Mouse (Mus musculus): ENCODE results near the gene BC005561.

BC005561 gene

GRCm38 (mm10) chr5:104508195-104508891 lies at the start of gene BC005561:
Gene BC005561, plus strand, starts transcription at chr5:104508352.
- in situ Hi-C loops (cut with MboI; ENCODE audit: low pct_unique_long_range_greater_than_20kb in 1 of 2, low sequenced_read_pairs in 2 of 2, unreplicated experiment in 1 of 2), result no loop called here

DNA sequence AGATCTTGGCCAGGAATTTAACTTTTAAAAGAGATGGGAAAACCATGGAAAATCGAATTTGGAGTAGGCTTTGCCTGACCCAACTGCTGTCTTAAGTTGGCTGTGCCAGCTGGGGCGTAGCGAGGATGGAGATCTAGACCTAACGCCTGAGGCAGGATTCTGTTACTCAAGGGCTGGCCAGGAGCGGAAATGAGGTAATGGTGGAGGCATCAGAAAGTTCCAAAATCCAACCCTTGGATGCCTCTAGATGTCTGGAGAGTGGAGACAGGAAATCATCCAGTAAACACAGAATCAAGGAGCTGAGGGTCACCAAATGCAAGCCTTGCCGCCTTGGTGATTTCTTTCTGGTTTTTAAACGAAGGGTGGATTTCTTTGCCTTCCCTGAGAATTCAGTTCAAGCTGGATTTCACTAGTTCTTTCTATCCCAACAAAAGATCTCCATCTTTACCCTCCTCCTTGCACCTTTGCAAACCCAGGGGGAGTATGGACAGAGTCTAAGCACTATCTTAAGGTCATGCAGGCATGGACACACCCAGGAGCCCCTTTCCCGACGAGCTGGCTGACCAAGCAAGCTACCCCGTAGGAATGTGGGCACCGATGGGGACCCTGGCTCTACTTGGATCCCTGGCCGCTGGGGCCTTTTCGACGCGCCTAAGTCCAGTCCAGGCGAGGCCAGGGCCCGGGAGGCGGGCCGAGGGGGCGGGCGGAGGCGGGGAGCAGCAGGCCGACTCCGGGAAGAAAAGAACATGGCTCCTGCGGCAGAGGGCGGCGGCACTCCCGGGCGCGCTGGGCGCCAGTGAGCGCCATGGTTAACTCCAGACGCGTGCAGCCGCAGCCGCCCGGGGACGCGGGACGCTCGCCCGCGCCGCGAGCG lies 49.1 kb upstream of the BC005561 start, which contains the start of gene Pkd2:
TSS of gene Pkd2 (plus strand) at position 619 of the 874 bp plus-strand sequence.
- in situ Hi-C loops (cut with MboI; ENCODE audit: low pct_unique_long_range_greater_than_20kb in 1 of 2, low sequenced_read_pairs in 2 of 2, unreplicated experiment in 1 of 2), result no loop called here

GRCm38 (mm10) chr5:104459706-104460455 lies 48.3 kb upstream of the BC005561 start:
- in situ Hi-C loops (cut with MboI; ENCODE audit: low pct_unique_long_range_greater_than_20kb in 1 of 2, low sequenced_read_pairs in 2 of 2, unreplicated experiment in 1 of 2), result no loop called here

- in situ Hi-C loops (cut with MboI; ENCODE audit: low pct_unique_long_range_greater_than_20kb in 1 of 2, low sequenced_read_pairs in 2 of 2, unreplicated experiment in 1 of 2), result no loop called here
Observed at GRCm38 (mm10) chr5:104460456-104460838, 47.7 kb upstream of the BC005561 start.

DNA sequence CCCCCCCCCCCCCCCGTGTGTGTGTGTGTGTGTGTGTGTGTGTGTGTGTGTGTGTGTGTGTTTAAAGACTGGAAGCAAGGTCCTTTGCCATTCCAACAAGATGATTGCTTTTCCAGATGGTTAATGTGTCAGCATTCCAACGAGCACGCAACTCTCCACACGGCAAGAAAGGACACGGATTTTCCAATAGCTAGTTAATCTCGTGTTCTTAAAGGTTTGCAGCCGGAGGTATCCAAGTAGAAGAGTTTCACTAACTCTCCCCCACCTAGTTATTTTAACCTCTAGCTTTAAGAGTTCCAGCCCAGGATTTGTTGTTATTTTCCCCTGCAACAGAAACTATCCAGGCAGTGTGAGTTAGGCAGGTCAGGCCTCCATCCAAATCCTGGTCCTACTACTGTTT lies 47.3 kb upstream of the BC005561 start:
- in situ Hi-C loops (cut with MboI; ENCODE audit: low pct_unique_long_range_greater_than_20kb in 1 of 2, low sequenced_read_pairs in 2 of 2, unreplicated experiment in 1 of 2), result no loop called here

DNA sequence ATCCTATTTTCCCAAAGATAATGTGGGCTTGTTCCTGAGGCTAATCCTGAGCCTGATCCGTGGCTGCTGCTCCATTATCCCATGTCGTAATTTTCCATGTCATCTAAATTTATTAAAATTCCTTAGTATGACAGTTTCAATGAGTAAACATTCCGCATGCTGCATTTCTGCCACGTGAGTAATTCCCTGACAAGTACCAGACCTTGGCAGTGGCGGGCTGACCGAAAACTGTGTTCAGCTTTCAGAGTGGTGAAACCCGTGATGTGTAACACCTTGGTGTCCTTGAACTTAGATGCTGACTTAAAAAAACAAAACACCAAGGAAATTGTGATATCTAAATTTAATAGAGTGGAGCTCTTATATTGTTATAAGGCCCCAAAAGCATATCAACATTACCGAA lies 42.9 kb upstream of the BC005561 start:
- in situ Hi-C loops (cut with MboI; ENCODE audit: low pct_unique_long_range_greater_than_20kb in 1 of 2, low sequenced_read_pairs in 2 of 2, unreplicated experiment in 1 of 2), result no loop called here

GRCm38 (mm10) chr5:104465731-104466130 lies 42.4 kb upstream of the BC005561 start:
- in situ Hi-C loops (cut with MboI; ENCODE audit: low pct_unique_long_range_greater_than_20kb in 1 of 2, low sequenced_read_pairs in 2 of 2, unreplicated experiment in 1 of 2), result no loop called here

DNA sequence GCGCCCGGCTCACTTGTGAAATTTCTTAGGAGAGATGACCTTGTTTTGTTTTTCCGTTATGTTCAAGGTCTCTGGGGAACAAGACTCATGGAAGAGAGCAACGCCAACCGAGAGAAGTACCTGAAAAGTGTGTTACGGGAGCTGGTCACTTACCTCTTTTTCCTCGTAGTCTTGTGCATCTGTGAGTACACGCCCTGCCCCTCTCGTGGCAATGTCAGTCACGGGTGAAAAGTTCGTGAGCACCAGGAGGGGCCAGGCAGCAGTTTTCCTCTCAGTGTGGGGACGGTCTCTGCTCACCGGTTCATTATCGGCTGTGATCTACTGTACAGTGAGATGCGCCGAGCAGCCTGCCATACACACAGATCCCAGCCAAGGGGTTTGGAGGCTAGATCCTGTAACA lies 41.3 kb upstream of the BC005561 start:
- in situ Hi-C loops (cut with MboI; ENCODE audit: low pct_unique_long_range_greater_than_20kb in 1 of 2, low sequenced_read_pairs in 2 of 2, unreplicated experiment in 1 of 2), result no loop called here

DNA sequence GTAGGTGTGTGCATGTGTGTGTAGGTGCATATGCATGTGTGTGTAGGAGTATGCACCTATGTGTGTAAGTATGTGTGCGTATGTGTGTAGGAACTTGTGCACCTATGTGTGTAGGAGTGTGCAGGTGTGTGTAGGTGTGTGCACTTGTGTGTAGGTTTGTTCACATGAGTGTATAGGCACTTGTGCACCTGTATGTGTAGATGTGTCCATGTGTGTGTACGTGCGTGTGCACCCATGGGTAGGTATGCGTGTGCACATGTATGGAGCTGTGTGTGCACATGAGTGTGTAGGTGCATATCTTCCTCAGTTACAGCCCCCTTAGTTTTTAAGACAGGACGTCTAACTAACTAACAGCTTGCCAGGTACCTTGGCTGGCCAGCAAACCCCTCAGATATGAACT lies 39.6 kb upstream of the BC005561 start:
- in situ Hi-C loops (cut with MboI; ENCODE audit: low pct_unique_long_range_greater_than_20kb in 1 of 2, low sequenced_read_pairs in 2 of 2, unreplicated experiment in 1 of 2), result no loop called here

DNA sequence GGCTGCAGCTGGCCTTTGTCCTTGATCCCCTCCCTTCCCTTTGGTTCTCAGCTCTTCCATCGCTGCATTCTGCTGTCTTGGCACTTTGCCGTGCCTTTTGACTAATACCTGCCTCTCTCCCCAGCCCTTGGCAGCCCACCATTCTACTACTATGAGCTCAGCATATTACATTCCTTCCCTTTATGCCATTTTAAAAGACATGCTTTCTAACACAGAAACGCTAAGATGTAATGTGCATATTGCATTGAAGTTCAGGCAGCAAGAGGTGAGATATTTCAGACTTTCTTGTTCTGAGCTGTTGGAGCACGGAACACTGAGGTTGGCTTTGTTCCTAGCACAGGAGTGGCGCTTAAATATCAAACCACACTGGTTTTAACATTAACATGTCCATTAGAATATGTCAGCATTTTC lies 37.2 kb upstream of the BC005561 start:
- in situ Hi-C loops (cut with MboI; ENCODE audit: low pct_unique_long_range_greater_than_20kb in 1 of 2, low sequenced_read_pairs in 2 of 2, unreplicated experiment in 1 of 2), result no loop called here

GRCm38 (mm10) chr5:104472371-104472770 lies 35.8 kb upstream of the BC005561 start:
- in situ Hi-C loops (cut with MboI; ENCODE audit: low pct_unique_long_range_greater_than_20kb in 1 of 2, low sequenced_read_pairs in 2 of 2, unreplicated experiment in 1 of 2), result no loop called here

DNA sequence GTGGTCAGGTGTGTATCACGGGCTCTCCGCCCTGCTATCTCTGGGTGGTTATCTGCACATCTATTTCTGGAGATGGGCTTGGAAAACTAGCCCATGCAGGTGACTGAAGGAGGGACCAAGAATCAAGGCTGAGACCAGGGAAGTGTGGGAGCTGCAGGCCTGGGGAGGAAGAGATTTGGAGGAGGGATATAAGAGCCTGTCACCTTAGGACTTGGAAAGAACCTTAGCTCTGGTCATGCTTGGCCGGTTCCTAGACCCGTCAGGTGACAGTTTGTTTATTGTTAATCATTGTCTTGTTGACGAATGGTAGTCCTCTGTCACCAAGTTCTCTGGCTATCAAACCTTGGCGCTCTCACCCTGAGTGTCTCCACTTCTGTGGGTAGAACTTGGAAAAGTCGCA lies 27.8 kb upstream of the BC005561 start:
- in situ Hi-C loops (cut with MboI; ENCODE audit: low pct_unique_long_range_greater_than_20kb in 1 of 2, low sequenced_read_pairs in 2 of 2, unreplicated experiment in 1 of 2), result no loop called here

GRCm38 (mm10) chr5:104482856-104483255 lies 25.3 kb upstream of the BC005561 start:
- in situ Hi-C loops (cut with MboI; ENCODE audit: low pct_unique_long_range_greater_than_20kb in 1 of 2, low sequenced_read_pairs in 2 of 2, unreplicated experiment in 1 of 2), result no loop called here

DNA sequence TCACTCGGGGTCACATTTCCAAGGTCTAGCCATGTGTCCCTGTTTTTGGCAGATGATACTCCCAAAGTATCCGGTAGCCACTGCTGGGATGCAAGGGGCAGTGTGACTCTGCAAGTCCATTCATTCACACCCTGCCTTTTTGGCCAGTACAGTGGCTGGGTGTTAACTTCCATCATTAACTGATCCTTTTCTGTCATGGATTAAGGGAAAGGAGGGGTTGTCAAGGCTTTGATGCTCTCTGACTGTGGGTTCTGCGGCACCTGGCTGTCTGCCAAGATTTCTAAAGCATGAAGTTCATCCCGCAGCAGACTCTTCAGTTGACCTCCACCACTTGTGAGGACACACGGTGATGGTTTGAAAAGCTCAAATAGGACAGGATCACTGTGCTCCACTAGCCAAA lies 16.6 kb upstream of the BC005561 start:
- in situ Hi-C loops (cut with MboI; ENCODE audit: low pct_unique_long_range_greater_than_20kb in 1 of 2, low sequenced_read_pairs in 2 of 2, unreplicated experiment in 1 of 2), result no loop called here

DNA sequence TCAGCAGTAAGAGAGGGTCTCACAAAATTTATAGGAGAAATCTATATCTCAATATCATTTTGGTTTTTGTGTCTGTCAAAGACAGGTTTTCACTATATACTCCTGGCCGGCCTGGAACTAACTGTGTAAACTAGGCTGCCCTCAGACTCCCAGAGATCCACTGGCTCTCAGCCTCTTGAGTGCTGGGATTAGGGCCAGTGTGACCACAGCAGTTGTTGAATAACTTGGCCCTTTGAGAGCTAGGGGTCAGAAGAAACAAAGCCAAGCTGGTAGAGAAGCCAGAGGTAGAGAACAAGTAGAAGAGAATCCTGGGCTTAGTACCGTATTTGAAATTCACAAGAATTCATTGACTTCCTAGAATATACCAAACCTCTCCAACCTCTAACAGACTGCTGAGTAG lies 3.3 kb upstream of the BC005561 start:
- in situ Hi-C loops (cut with MboI; ENCODE audit: low pct_unique_long_range_greater_than_20kb in 1 of 2, low sequenced_read_pairs in 2 of 2, unreplicated experiment in 1 of 2), result no loop called here

- in situ Hi-C loops (cut with MboI; ENCODE audit: low pct_unique_long_range_greater_than_20kb in 1 of 2, low sequenced_read_pairs in 2 of 2, unreplicated experiment in 1 of 2), result no loop called here
Observed at GRCm38 (mm10) chr5:104507829-104508194, 340 bp upstream of the BC005561 start.

DNA sequence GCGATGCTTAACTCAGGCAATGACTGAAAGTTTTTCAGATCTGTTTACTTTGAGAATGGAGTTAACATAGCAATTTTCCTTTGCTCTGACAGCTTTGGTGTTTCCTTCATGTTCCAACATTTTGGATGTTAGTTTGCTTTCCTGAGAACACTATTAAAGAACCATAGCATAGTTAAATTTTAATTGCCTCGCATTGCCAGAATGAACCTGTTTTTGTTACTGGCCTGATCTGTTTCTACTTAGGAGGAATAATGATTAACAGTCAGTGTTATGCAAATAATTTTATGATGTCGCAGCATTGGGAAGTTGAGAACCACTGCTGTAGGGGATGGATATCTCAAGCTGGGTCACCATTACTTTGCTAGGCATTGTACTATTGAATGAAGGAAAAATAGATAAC lies 3.1 kb downstream of the BC005561 start:
- in situ Hi-C loops (cut with MboI; ENCODE audit: low pct_unique_long_range_greater_than_20kb in 1 of 2, low sequenced_read_pairs in 2 of 2, unreplicated experiment in 1 of 2), result no loop called here

- in situ Hi-C loops (cut with MboI; ENCODE audit: low pct_unique_long_range_greater_than_20kb in 1 of 2, low sequenced_read_pairs in 2 of 2, unreplicated experiment in 1 of 2), result no loop called here
Observed at GRCm38 (mm10) chr5:104538612-104539011, 30.5 kb downstream of the BC005561 start.

- in situ Hi-C loops (cut with MboI; ENCODE audit: low pct_unique_long_range_greater_than_20kb in 1 of 2, low sequenced_read_pairs in 2 of 2, unreplicated experiment in 1 of 2), result no loop called here
Observed at GRCm38 (mm10) chr5:104539331-104539730, 31.2 kb downstream of the BC005561 start.
